Mouse (Mus musculus): Measurements from ENCODE around the gene Hbq1a.

Gene Hbq1a

DNA sequence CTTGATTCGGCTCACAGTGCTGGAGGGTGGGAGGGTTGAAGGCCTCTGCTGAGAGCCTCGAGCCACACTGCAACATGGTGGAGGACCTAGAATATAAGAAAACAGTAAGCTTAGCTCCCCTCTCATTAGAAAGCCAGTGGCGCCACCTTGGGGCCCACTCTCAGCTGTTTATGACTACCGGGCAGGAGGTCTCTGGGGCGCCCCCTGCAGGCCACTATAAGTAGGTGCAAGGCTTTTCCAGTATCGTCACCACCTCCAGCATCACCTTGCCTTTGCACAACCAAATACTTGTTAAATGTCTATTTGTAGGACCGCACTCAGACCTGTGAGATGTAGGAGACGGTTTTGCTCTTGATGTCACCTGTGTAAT lies 21.3 kb downstream of the Hbq1a start:
- DNase-seq (ENCODE audit: low spot score in 2 of 2), result peak in 1 of 2 experiments; percentile 73

DNA sequence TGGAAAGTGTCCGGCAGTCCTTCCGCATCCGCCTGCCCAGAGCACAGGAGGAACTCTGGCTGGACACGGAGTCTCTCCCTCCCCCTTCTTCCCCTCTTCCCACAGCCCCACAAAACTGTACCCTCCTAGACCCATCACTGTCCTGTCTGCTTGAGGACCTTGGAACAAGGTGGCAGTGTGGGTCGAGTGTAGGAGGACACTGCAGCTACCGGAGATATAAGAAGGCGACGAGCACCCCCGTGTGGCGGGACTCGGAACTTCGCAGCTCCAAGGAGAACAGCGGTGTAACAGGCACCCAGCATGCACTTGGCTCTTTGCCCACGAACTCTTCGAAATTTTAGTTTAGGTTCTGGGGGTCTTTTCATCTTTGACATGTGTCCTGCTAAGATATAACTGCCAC lies 24.7 kb downstream of the Hbq1a start:
- DNase-seq (ENCODE audit: low spot score in 2 of 2), result peak in 1 of 2 experiments; percentile 88

DNA sequence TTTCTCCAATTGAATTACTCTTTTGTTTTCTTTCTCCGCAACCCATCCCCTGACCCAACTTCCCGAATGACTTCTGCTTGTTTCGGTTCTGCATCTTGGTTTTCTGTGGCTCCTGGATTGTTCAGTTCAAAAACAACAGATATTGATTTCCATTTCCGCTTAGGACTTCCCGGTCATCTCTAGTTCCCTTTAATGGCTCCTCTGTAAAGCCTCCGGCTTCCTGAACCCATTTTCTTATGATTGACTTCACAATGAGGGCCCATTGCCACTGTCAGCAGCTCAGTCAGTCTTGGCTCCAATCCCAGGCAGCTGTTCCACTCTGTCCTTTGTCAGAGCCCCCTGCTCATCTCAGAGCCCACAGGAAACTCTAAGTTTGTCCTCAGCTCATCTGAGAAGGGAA lies 31.2 kb downstream of the Hbq1a start:
- no peak for DNase-seq (ENCODE audit: low spot score in 2 of 2)

DNA sequence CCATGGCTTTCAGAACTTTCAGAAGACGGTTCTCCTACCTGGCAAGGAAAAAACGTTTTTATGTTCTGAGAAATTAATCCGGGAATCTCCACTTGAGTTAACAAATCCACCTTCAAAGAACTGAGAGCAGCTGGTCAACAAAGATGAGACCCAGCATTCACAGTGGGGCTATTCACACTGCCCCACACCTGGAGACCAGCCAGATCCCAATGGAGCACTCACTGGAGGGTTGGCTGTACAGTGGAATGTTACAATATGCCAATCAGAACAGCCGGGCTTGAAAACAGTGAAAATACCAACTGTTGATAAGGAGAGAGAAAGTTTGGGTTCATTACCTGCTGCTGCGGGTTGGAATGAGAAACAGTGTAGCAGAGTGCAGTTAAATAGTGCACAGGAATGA lies 32.0 kb downstream of the Hbq1a start:
- DNase-seq (ENCODE audit: low spot score in 2 of 2), result no peak

DNA sequence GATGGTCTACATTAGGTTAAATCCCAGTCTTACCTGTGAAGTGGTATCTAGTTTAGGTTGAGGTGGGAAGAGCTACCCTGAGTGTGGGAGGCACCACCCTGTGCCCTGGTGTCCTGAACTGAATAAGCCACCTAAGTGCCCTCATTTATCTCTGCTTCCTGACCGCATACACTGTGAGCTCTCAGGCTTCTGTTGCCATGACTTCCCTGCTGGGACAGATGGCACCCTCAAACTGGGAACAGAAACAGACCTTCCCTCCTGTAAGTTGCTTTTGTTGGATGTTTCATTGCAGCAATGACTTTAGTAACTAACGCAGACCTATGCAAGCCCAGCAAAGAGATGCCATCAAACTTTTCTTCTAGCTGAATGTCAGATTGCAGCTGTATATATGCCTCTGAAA lies 33.4 kb downstream of the Hbq1a start:
- no peak for DNase-seq (ENCODE audit: low spot score in 2 of 2)

DNA sequence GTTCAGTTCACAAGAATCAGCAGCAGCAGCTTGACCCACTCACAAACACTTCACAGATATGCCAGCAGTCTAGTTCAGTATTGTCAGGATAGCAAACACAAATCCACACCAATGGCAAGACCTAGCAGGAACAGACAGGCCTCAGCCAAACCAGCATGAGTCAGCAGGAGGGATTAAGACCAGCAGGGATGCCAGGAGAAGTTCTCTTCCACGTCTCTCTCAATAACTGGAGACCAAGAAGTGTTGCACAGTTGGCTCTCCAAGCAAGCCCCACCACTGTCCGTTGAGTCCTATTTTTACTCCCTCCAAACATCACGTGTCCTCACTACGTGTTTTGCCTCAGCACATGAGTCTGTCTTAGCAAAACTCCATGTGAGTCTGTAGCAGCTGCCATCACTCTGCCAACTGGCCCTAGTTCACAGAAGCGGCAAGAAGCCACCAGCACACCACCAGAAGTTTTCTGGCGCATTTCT lies 36.6 kb downstream of the Hbq1a start:
- no peak for DNase-seq (ENCODE audit: low spot score in 2 of 2)

DNA sequence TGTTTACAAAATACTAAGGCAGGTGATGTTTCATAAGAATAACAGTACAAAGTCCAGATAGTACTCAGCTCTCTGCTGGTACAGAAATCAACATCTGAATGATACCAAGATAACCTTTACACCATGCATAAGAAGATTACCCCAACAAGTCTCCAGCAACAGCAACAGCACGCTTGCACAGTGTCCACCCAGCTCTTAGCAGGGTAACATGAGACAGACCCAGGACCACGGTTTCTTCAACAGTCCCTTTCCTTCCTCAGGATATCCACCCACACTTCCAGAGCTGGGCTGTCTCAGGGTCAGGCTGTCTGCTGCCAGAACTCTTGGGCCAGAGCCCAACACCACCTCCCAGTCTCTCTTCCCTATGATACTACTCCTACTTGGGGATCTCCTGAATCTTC lies 39.3 kb downstream of the Hbq1a start:
- DNase-seq (ENCODE audit: low spot score in 2 of 2), result no peak

DNA sequence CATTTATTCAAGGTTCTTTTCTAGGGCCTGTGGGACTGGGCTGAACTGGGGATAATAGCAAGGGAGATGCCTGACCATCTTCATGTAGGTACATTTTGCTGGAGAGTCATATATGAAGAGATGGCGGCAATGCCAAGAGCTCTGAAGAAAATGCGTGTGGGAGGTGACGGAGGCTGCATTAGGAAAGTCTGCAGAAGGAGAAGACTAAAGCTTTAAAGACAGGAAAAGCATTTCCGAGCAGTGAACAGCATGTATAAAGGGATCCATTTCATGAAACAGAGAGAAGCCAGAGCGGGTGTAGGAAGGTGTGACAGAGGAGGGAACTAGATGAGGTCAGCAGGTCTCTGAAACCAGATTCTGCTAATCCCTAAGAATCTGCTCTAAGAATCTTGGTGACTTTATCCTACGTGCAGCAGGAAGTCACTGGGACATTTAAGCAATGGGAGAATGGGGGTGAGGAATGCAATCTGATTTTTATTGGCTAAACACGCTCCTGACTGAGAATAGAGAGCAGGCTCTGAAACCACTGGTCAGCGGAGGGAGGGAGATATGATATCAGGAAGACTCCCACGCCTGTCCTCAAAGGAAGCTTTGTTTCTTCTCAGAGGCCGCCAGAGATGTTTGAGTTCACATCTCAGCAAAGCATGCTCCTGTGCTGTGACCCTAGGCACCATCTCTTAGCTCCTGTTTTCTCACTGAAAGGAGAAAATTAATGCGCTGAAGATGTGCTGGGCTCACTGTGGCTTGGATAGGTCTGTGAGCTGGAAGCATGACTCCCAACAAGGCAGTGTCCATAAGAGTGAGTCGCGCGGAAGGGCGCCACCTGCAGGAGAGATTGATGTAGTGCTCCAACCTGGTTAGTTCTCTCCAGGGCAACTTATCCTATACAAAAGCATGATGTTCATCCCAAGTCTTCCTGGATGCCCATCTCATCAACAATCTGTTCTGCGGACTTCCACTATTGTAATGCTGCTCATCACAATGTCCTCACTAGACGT lies 40.9 kb downstream of the Hbq1a start:
- peak; percentile 42 to 73 for DNase-seq (ENCODE audit: low spot score in 2 of 2)

DNA sequence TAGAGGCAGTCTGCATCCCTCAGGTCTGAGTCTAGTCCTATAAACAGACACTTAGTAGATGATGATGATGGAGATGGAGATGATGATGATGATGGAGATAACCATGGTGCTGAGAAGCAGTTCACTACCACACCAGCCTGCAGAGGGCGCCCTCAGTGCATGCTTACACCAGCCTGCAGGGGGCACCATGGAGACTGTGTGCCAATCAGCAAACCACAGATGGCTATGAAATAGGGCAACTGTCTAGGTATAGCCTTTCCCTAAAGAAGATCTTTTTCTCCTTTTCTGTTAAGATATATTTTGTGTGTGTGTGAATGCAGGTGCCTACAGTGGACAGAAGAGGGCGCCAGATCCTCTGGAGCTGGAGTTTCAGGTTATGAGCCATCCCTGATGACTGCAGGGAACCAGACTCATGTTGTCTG lies 42.9 kb downstream of the Hbq1a start:
- peak in 1 of 2 experiments; percentile 64 for DNase-seq (ENCODE audit: low spot score in 2 of 2)

DNA sequence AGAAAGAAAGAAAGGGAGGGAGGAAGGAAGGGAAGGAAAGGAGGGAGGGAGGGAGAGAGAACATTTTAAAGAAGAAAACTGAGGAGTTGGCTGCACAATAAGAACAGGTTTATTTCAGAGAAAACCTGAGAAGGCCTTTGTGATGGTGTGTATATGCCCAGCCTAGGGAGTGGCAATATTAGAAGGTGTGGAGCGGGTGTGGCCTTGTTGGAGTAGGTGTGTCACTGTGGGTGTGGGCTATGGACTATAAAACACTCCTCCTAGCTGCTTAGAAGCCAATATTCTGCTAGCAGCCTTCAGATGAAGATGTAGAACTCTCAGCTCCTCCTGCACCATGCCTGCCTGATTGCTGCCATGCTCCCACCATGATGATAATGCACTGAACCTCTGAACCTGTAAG lies 43.5 kb downstream of the Hbq1a start:
- DNase-seq (ENCODE audit: low spot score in 2 of 2), result no peak

DNA sequence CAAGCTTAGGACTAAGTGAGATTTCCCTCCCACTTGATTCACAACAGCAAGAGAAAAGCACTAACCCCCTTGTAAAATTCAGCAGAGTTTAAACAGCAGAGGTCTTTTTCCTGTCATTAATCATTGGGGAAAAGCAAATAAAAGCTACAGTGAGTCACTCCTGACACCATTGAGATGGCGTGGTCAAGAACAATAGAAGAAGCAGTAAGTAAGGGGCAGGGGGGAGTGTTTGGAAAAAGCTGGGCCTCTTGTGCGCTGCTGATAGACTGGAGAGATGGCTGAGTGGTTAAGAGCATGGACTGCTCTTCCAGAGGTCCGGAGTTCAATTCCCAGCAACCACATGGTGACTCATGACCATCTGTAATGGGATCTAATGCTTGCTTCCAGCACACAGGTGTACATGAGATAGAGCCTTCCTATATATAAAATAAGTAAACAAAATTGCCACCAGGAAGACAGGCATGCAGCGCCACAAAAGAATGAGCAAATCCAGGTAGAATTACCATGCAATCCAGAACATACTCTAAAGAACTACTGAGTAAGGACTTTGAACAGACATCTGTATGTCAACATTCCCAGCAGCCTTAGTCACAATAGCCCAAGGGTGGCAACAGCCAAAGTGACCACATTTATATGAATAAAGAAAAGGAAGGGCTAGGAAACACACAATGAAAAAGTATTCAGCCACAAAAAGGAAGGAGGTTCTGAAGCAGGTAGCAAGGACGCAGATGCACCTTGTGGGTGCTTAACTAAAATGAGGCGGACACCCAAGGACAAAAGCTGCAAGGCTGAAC lies 45.8 kb downstream of the Hbq1a start:
- no peak for DNase-seq (ENCODE audit: low spot score in 2 of 2)

DNA sequence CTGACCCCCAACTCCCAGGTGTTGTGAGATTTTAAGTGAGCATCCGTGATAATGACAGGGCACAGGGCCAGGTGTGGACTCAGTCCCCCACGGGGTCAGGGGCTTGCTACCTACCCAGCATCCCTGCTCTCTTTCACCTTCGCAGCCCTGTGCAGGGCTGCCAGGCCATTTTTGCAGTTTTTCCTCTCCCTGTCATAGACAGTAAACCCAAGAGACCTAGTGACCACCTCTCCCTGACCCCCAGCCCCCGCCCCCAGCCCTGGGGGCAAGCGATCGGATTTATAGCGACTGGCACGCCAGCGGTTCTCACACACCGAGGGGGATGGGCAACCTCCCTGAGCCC lies 47.4 kb downstream of the Hbq1a start:
- DNase-seq (ENCODE audit: low spot score in 2 of 2), result no peak

DNA sequence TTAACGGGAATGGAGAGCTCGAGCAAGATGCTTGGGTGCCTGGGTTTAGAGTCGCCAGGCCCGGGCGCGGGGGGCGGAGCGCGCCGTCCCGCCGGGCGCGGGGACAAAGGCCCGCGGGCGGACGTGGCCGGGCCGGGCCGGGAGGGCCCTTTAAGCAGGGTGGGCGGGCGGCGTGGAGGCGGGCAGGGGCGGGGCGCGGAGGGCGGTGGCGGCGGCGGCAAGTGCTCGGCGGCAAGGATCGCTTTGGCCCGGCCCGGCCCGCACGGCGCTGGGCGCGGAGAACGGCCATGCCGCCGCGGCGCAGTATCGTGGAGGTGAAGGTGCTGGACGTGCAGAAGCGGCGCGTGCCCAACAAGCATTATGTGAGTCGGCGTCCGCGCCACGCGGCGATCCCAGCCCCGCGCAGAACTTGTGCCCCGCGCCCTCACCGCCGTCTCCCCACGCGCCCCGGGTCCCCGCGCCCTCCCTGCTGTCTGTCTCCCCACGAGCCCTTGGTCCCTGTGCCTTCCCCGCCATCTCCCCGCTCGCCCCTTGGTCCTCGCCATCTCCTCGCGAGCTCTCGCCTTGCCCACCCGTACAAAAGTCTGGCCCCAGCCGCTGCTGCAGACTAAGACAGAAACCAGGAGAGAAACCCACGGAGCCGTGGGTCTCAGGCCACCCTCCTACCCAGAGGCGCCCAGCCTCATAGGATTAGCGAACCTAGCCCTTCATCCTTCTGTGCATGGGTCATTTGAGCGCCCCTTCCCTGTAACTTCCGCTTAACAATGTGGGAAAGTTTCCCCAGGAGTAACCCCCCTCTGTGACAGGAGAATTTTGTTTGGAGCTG lies 48.0 kb downstream of the Hbq1a start, which contains the start of gene Sh3pxd2b:
Gene Sh3pxd2b (plus strand): TSS at position 214 of the 826 bp plus-strand sequence.
- DNase-seq (ENCODE audit: low spot score in 2 of 2), result no peak

DNA sequence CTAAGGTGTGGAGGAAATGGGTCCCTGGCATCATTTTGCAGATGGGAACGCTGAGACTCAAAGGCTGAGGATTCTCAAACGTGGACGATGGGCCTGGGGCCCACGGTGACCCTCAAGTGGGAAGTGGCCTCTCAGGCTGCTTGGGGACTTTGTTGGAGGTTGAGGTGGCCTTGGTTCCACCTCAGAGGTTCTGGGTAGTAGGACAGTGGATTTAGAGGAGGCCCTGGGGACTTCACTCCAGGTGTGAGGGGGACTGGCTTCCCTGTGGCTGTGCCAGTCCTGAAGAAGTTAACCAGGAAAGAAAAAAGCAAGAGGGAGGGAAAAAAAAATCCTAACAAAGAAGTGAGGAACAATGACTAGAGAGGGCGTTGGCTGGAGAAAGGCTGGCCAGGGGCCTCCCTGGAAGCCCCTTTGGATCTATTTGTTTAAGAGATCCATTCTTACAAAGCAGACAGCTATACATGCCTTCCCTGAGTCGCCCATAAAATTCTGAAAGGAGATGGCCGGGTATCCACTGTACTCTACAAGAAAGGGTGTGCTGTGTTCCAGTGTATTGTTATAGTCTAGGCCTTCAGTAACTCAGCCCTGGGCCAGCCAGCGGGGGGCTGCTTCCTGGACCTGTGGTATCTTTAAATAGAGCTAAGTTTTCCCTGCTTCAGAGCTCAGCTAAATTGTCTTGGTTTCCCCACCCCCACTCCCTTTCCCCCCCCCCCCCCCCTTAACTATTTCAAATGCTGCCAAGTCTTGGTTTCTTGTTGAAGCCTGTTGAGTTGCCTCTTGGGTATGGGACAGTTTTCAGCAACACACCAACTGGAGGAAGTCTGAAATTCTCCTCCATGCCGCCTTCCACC lies 48.8 kb downstream of the Hbq1a start:
- DNase-seq (ENCODE audit: low spot score in 2 of 2), result no peak

DNA sequence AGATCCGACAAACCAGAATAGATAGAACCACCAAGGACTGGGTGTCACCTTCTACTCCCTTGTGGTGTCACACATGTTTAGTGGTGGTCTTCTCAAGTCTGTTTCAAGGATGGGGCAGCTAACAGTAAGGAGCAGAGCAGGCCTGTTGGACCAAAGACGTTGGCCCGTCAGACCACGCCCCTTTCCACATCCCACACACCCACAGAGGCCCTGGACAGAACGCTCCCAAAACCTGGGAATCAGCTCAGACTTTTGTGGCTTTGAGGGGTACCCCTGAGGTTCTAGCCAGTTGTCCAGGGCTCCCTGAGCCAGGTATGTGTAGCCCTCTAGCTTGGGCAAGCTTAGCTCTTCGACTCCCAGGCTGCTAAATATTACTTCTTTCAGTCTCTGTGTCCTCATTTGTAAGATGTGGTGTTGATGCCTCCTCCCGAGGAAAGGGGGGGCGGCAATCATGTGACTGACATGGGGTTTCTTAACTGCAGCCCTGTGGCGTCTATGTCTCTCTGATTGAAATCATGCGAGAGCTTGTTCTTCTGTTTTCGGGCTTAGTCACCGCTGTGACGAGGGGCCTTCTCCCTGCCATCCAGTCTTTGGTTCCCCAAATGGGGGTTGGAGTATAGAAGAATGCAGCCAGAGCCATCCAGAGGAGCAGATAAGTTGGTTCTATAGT lies 49.5 kb downstream of the Hbq1a start:
- DNase-seq (ENCODE audit: low spot score in 2 of 2), result no peak
